In genomic region chr10:126531368-126531767, GRCm38 (mm10) we compare ENCODE assay signal across 10 mouse cellular contexts.
A peak's percentile ranks its signal among the peaks of the same experiment; 100 is the strongest.
DNase-seq lines count a peak whose midpoint lies in the region; ATAC-seq and TF ChIP-seq lines count a peak whose summit lies in the region.
"Had no signal": no experiment of that assay in that cellular context is flagged by ENCODE, and none has a peak within 500 bp of the region (broad histone marks: within the 10 kb centered on the region; RNA-seq: fewer than 3 reads in every experiment).

No protein-coding gene starts in this region.

- no peak overlapping the region for H3K4me3 ChIP-seq in heart, postnatal 0 days (ENCODE audit: low read depth, low read length)
- H3K4me3 ChIP-seq in stomach, postnatal 0 days (ENCODE audit: low read depth, low read length): no peak overlapping the region
- H3K4me3 ChIP-seq: heart, embryonic 15.5 days; lung, embryonic 15.5 days had no signal

- no peak overlapping the region for H3K27ac ChIP-seq in heart, postnatal 0 days (ENCODE audit: low read depth)
- no peak overlapping the region for H3K27ac ChIP-seq in stomach, postnatal 0 days (replicated peaks)
- H3K27ac ChIP-seq: heart, embryonic 15.5 days; lung, embryonic 15.5 days had no signal

- no peak overlapping the region for H3K4me2 ChIP-seq in heart, postnatal 0 days (ENCODE audit: low read depth, low read length)
- no peak overlapping the region for H3K4me2 ChIP-seq in stomach, postnatal 0 days (replicated peaks; ENCODE audit: low read depth)
- H3K4me2 ChIP-seq: heart, embryonic 15.5 days; lung, embryonic 15.5 days had no signal

- H3K9ac ChIP-seq in heart, postnatal 0 days (replicated peaks; ENCODE audit: low read depth, low read length): no peak overlapping the region
- H3K9ac ChIP-seq in stomach, postnatal 0 days (ENCODE audit: low read length): no peak overlapping the region
- H3K9ac ChIP-seq: heart, embryonic 15.5 days; lung, embryonic 15.5 days had no signal

- H3K27me3 ChIP-seq in heart, postnatal 0 days (ENCODE audit: control insufficient read depth, insufficient read depth, low read length): no peaks in the 10 kb centered on the region
- no peaks in the 10 kb centered on the region for H3K27me3 ChIP-seq in stomach, postnatal 0 days (ENCODE audit: control insufficient read depth, insufficient read depth, low read length)
- H3K27me3 ChIP-seq: lung, embryonic 15.5 days had no signal

- TF ChIP-seq EP300 in heart, postnatal 0 days (IDR thresholded peaks at IDR 0.05; ENCODE audit: low read depth): no peak
- TF ChIP-seq EP300 in stomach, postnatal 0 days (optimal IDR thresholded peaks at IDR 0.05): no peak

- H3K9me3 ChIP-seq in heart, postnatal 0 days (replicated peaks; ENCODE audit: control insufficient read depth, low read length): no peaks in the 10 kb centered on the region
- H3K9me3 ChIP-seq in stomach, postnatal 0 days (ENCODE audit: control insufficient read depth, low read length): no peaks in the 10 kb centered on the region
- H3K9me3 ChIP-seq: heart, embryonic 15.5 days; lung, embryonic 15.5 days had no signal

- no peak for ATAC-seq in heart, postnatal 0 days (ENCODE audit: insufficient read depth, low read depth)
- no peak for ATAC-seq in stomach, postnatal 0 days (ENCODE audit: low FRiP score, low TSS enrichment)
- no peak for ATAC-seq in erythroblast, adult 5-6 weeks (replicated peaks; ENCODE audit: low FRiP score, poor library complexity, severe bottlenecking)

- TF ChIP-seq CTCF in heart, postnatal 0 days (IDR thresholded peaks at IDR 0.05; ENCODE audit: low read depth): peak; percentile 60
- peak; percentile 79 for TF ChIP-seq CTCF in stomach, postnatal 0 days (IDR thresholded peaks at IDR 0.05; ENCODE audit: low read depth)

- no peaks in the 10 kb centered on the region for H3K36me3 ChIP-seq in heart, postnatal 0 days (replicated peaks; ENCODE audit: control insufficient read depth, insufficient read depth, low read length)
- no peaks in the 10 kb centered on the region for H3K36me3 ChIP-seq in stomach, postnatal 0 days (ENCODE audit: control insufficient read depth, insufficient read depth, low read length)
- H3K36me3 ChIP-seq: heart, embryonic 15.5 days; lung, embryonic 15.5 days had no signal

- intact Hi-C loops in left cerebral cortex, postnatal 14 days (cut with DNase I): loop anchor here (5.0 to 10.0 kb wide), 3 partner anchors 199 to 807 kb away; no protein-coding TSS in a partner anchor

- DNase-seq in heart, postnatal 0 days (ENCODE audit: low spot score): no peak
- no peak for DNase-seq in heart, adult 9 months (ENCODE audit: low spot score in 2 of 2)
- DNase-seq in ovary, postnatal 14 days (ENCODE audit: low spot score): peak; percentile 25
- DNase-seq in ovary, postnatal 10 days (ENCODE audit: low spot score): no peak
- DNase-seq in brain, adult 2 months (ENCODE audit: low read depth, low spot score): peak; percentile 86
- peak; percentile 64 to 75 for DNase-seq in left cerebral cortex, postnatal 14 days (ENCODE audit: low spot score in 2 of 2)
- no peak for DNase-seq in stomach, postnatal 0 days (ENCODE audit: low spot score)

- H3K4me1 ChIP-seq in heart, postnatal 0 days (ENCODE audit: control insufficient read depth, insufficient read depth): no peaks in the 10 kb centered on the region
- H3K4me1 ChIP-seq in stomach, postnatal 0 days (replicated peaks; ENCODE audit: control insufficient read depth, insufficient read depth): no peaks in the 10 kb centered on the region
- H3K4me1 ChIP-seq: heart, embryonic 15.5 days; lung, embryonic 15.5 days had no signal

- 43% methylated on average over 1 of the region's 1 CpGs for WGBS in heart, postnatal 0 days
- WGBS in stomach, postnatal 0 days: 43% methylated on average over 1 of the region's 1 CpGs

Comparison
In these comparisons a context has a peak if more than half of its experiments do, and no peak if none do; other contexts are left out.
1. DNase-seq: peak in ovary, postnatal 14 days (single experiment), brain, adult 2 months (single experiment) and left cerebral cortex, postnatal 14 days (2 of 2); none in heart, postnatal 0 days (single experiment), heart, adult 9 months (0 of 2), ovary, postnatal 10 days (single experiment) and stomach, postnatal 0 days (single experiment).